ENCODE assay signal across 8 mouse cellular contexts in genomic region chr2:163419346-163420045, GRCm38 (mm10). TPM values are rescaled to one million over a fixed set of nuclear protein-coding genes. Genes with fewer than 3 reads are reported as not detected.
DNase-seq lines count a peak whose midpoint lies in the region; ATAC-seq and TF ChIP-seq lines count a peak whose summit lies in the region.

No protein-coding gene starts in this region.

- peak overlapping the region; percentile 75 for H3K4me2 ChIP-seq in hindbrain, postnatal 0 days (ENCODE audit: low read depth, low read length)

- intact Hi-C loops in gastrocnemius, adult 2 months (cut with DNase I), result loop anchor here (1.0 to 5.0 kb wide), 2 partner anchors 38 to 53 kb away; partner anchors contain the start of gene Fitm2
- intact Hi-C loops in left cerebral cortex, adult 2 months (cut with DNase I), result loop anchor here (1.0 kb wide), 2 partner anchors 18 to 53 kb away; partner anchors contain the start of gene Fitm2

- WGBS in hindbrain, postnatal 0 days, result under 1% methylated on average over 66 of the region's 71 CpGs

- H3K27ac ChIP-seq in gastrocnemius, adult 2 months, result peak overlapping the region; percentile 98
- H3K27ac ChIP-seq in hindbrain, postnatal 0 days, result peak overlapping the region; percentile 82
- peak overlapping the region; percentile 89 for H3K27ac ChIP-seq in left cerebral cortex, adult 2 months

- no peaks in the 10 kb centered on the region for H3K9me3 ChIP-seq in hindbrain, postnatal 0 days (ENCODE audit: low read length)

- peak overlapping the region; percentile 93 for H3K4me3 ChIP-seq in gastrocnemius, adult 2 months
- peak overlapping the region; percentile 86 for H3K4me3 ChIP-seq in hindbrain, postnatal 0 days (ENCODE audit: low read length)
- H3K4me3 ChIP-seq in left cerebral cortex, adult 2 months, result peak overlapping the region; percentile 83

- peak overlapping the region; percentile 83 for H3K9ac ChIP-seq in hindbrain, postnatal 0 days (replicated peaks; ENCODE audit: low read length)

- ATAC-seq in common myeloid progenitor, adult 5-6 weeks (replicated peaks; ENCODE audit: low read depth, poor library complexity, severe bottlenecking), result peak; percentile 86
- ATAC-seq in hindbrain, postnatal 0 days, result peak; percentile 99
- peak; percentile 88 for ATAC-seq in megakaryocyte, adult 5-6 weeks (ENCODE audit: poor library complexity, severe bottlenecking)

- H3K4me1 ChIP-seq in hindbrain, postnatal 0 days (ENCODE audit: insufficient read depth, low read length), result peaks cover 20% of the 10 kb centered on the region

- TF ChIP-seq CTCF in gastrocnemius, adult 2 months (IDR thresholded peaks at IDR 0.05), result peak; percentile 40
- peak; percentile 45 for TF ChIP-seq CTCF in hindbrain, postnatal 0 days (IDR thresholded peaks at IDR 0.05; ENCODE audit: low read depth)
- peak; percentile 53 for TF ChIP-seq CTCF in left cerebral cortex, adult 2 months (IDR thresholded peaks at IDR 0.05)

- 0 out of 2 replicates have a peak, but pooled peaks cover 4% of the 10 kb centered on the region for H3K36me3 ChIP-seq in hindbrain, postnatal 0 days (ENCODE audit: insufficient read depth, low read length)

- peak; percentile 100 for DNase-seq in ZHBTc4 (ENCODE audit: low read depth, low spot score)
- peak; percentile 100 for DNase-seq in gastrocnemius, adult 2 months
- peak; percentile 99 for DNase-seq in hindbrain, postnatal 0 days (ENCODE audit: low spot score)
- peak; percentile 99 for DNase-seq in left cerebral cortex, adult 2 months (ENCODE audit: extremely low spot score in 1 of 2, low spot score in 2 of 2)
- DNase-seq in right cerebral cortex, adult 2 months (ENCODE audit: low spot score in 2 of 2), result peak; percentile 98 to 99
- peak; percentile 99 for DNase-seq in urinary bladder, postnatal 14 days (ENCODE audit: low spot score)

- H3K27me3 ChIP-seq in hindbrain, postnatal 0 days (ENCODE audit: insufficient read depth, low read length), result no peaks in the 10 kb centered on the region

RNA-seq across cellular contexts. Expression of gene Oser1, which starts 5.0 kb away (rescaled TPM):
- 95.2 and 99.9 TPM in 2 replicates for total RNA-seq in common myeloid progenitor, adult 5-6 weeks (2017)
- total RNA-seq in gastrocnemius, adult 2 months (2021), result 10 to 100 TPM; 32.4 to 38.2 TPM
- 22.9 and 29.5 TPM in 2 replicates for total RNA-seq in hindbrain, postnatal 0 days (2014; rRNA removed)
- 59.6 and 60.5 TPM in 2 replicates for polyA plus RNA-seq in hindbrain, postnatal 0 days (2015; fragmentation: Nextera tagmentation; extraction: Ambion mirVana)
- total RNA-seq in left cerebral cortex, adult 2 months (2021), result 10 to 100 TPM; 20.7 to 23.8 TPM
- total RNA-seq in megakaryocyte, adult 5-6 weeks (2015), result 85.9 and 98.4 TPM in 2 replicates
- 93.7 and 107 TPM in 2 replicates for total RNA-seq in megakaryocyte, adult 5-6 weeks (2017)

RNA-seq across cellular contexts. Expression of gene Gdap1l1, which starts 18.8 kb away (rescaled TPM):
- total RNA-seq in common myeloid progenitor, adult 5-6 weeks (2017), result 0.73 TPM in 1 of 2 replicates, not detected in the other
- not detected for total RNA-seq in gastrocnemius, adult 2 months (2021)
- 132 and 149 TPM in 2 replicates for total RNA-seq in hindbrain, postnatal 0 days (2014; rRNA removed)
- polyA plus RNA-seq in hindbrain, postnatal 0 days (2015; fragmentation: Nextera tagmentation; extraction: Ambion mirVana), result 120 and 123 TPM in 2 replicates
- total RNA-seq in left cerebral cortex, adult 2 months (2021), result 10 to 100 TPM; 67.7 to 70.7 TPM
- total RNA-seq in megakaryocyte, adult 5-6 weeks (2015), result not detected in 2 replicates
- total RNA-seq in megakaryocyte, adult 5-6 weeks (2017), result not detected in 2 replicates

RNA-seq across cellular contexts. Expression of gene Jph2, which starts 21.7 kb away (rescaled TPM):
- not detected in 2 replicates for total RNA-seq in common myeloid progenitor, adult 5-6 weeks (2017)
- total RNA-seq in gastrocnemius, adult 2 months (2021), result 100 to 1,000 TPM; 424 to 437 TPM
- 1.2 and 1.4 TPM in 2 replicates for total RNA-seq in hindbrain, postnatal 0 days (2014; rRNA removed)
- polyA plus RNA-seq in hindbrain, postnatal 0 days (2015; fragmentation: Nextera tagmentation; extraction: Ambion mirVana), result 0.83 and 0.88 TPM in 2 replicates
- total RNA-seq in left cerebral cortex, adult 2 months (2021), result under 1 TPM; 0.63 to 0.81 TPM
- not detected in 2 replicates for total RNA-seq in megakaryocyte, adult 5-6 weeks (2015)
- not detected in 2 replicates for total RNA-seq in megakaryocyte, adult 5-6 weeks (2017)

RNA-seq across cellular contexts. Expression of gene Fitm2, which starts 52.9 kb away (rescaled TPM):
- total RNA-seq in common myeloid progenitor, adult 5-6 weeks (2017), result 3.9 and 5.2 TPM in 2 replicates
- 100 to 1,000 TPM in 1 of 2 experiments, 10 to 100 TPM in 1; 73.8 to 106 TPM for total RNA-seq in gastrocnemius, adult 2 months (2021)
- total RNA-seq in hindbrain, postnatal 0 days (2014; rRNA removed), result 26.5 and 33.2 TPM in 2 replicates
- 14.9 and 15.1 TPM in 2 replicates for polyA plus RNA-seq in hindbrain, postnatal 0 days (2015; fragmentation: Nextera tagmentation; extraction: Ambion mirVana)
- 10 to 100 TPM; 19.2 to 20.2 TPM for total RNA-seq in left cerebral cortex, adult 2 months (2021)
- total RNA-seq in megakaryocyte, adult 5-6 weeks (2015), result 0.36 and 1.1 TPM in 2 replicates
- 0.94 and 1.7 TPM in 2 replicates for total RNA-seq in megakaryocyte, adult 5-6 weeks (2017)

Comparison
In these comparisons a context has a peak if more than half of its experiments do, and no peak if none do; other contexts are left out.
1. Peak in every context shown above with its lines: DNase-seq, ATAC-seq, H3K4me3 ChIP-seq and H3K27ac ChIP-seq.
2. RNA of gene Gdap1l1, which starts 18.8 kb away (total RNA-seq): 132 to 149 TPM in hindbrain, postnatal 0 days and 67.7 to 70.7 TPM in left cerebral cortex, adult 2 months; 0.73 TPM in common myeloid progenitor, adult 5-6 weeks, not detected in gastrocnemius, adult 2 months and not detected in megakaryocyte, adult 5-6 weeks; every median in the first group is over 10 times any median in the second.
3. RNA of gene Jph2, which starts 21.7 kb away (total RNA-seq): 424 to 437 TPM in gastrocnemius, adult 2 months; 1.2 to 1.4 TPM in hindbrain, postnatal 0 days, 0.63 to 0.81 TPM in left cerebral cortex, adult 2 months, not detected in common myeloid progenitor, adult 5-6 weeks and not detected in megakaryocyte, adult 5-6 weeks; every median in the first group is over 100 times any median in the second.